Mouse (Mus musculus) lung, postnatal 0 days (tissue): ENCODE data around the gene Zdhhc6. TPM values are rescaled to one million over a fixed set of nuclear protein-coding genes. Genes with fewer than 3 reads are reported as not detected.

Experiments
- ATAC-seq: fragments of 200-750 bp; cut with Nextera tagmentation; 2 replicates; pipeline ENCODE4 v1.8.0; 2017; ENCODE audit warnings: moderate library complexity
- DNase-seq: peaks from one replicate; pipeline ENCODE4 v3.0.0-alpha.2; 2016; ENCODE audit warnings: low spot score
- H3K27ac ChIP-seq: fragments of 300-500 bp; sonication (generic); 2 replicates; pipeline ENCODE4 v1.5.1; 2014; ENCODE audit warnings: antibody characterized with exemption, mild to moderate bottlenecking, low read length, mixed read lengths
- H3K27me3 ChIP-seq: fragments of 300-500 bp; sonication (generic); replicated peaks from 2 replicates; pipeline ENCODE4 v1.6.1; 2014; ENCODE audit warnings: low read length, mixed read lengths; ENCODE audit not compliant: insufficient read depth
- H3K36me3 ChIP-seq: fragments of 300-500 bp; sonication (generic); 2 replicates; pipeline ENCODE4 v1.6.1; 2014; ENCODE audit warnings: low read length, mixed read lengths; ENCODE audit not compliant: insufficient read depth
- H3K4me1 ChIP-seq: fragments of 300-500 bp; sonication (generic); 2 replicates; pipeline ENCODE4 v1.6.1; 2014; ENCODE audit warnings: antibody characterized with exemption, low read depth, low read length, mixed read lengths; ENCODE audit not compliant: insufficient read depth
- H3K4me2 ChIP-seq: fragments of 300-500 bp; sonication (generic); replicated peaks from 2 replicates; pipeline ENCODE4 v1.6.1; 2014; ENCODE audit warnings: low read depth, mild to moderate bottlenecking, low read length, moderate library complexity, mixed read lengths
- H3K4me3 ChIP-seq: fragments of 300-500 bp; sonication (generic); 2 replicates; pipeline ENCODE4 v1.5.1; 2014; ENCODE audit warnings: low read depth, low read length
- H3K9ac ChIP-seq: fragments of 300-500 bp; sonication (generic); replicated peaks from 2 replicates; pipeline ENCODE4 v1.6.1; 2014; ENCODE audit warnings: low read depth, mild to moderate bottlenecking
- H3K9me3 ChIP-seq: fragments of 300-500 bp; sonication (generic); 2 replicates; pipeline ENCODE4 v1.6.1; 2016; ENCODE audit warnings: low read length, mixed read lengths
- CTCF ChIP-seq: IDR thresholded peaks from 2 replicates; pipeline ENCODE4 v1.5.1; 2016; ENCODE audit warnings: antibody characterized with exemption, mild to moderate bottlenecking
- EP300 ChIP-seq: IDR thresholded peaks from 2 replicates; pipeline ENCODE4 v1.6.1; 2016; ENCODE audit warnings: antibody characterized with exemption, mild to moderate bottlenecking, control low read depth
- WGBS: fragments of 180-500 bp; shearing (Covaris S2); extraction: QIAGEN DNeasy Blood & Tissue Kit; methylation state at CpG from one replicate; pipeline ENCODE4 v1.1.7; 2014; 5-methylcytosine and 5-hydroxymethylcytosine counted together
- polyA plus RNA-seq: library from polyadenylated mRNA; unstranded; fragments of >200 nt; fragmentation: Nextera tagmentation; extraction: Ambion mirVana; gene quantifications from 2 replicates; pipeline ENCODE4 v1.2.1, GENCODE M21; 2015

Zdhhc6 gene
- polyA plus RNA-seq, 1 experiment from 2014 or later, result 69.3 TPM

DNA sequence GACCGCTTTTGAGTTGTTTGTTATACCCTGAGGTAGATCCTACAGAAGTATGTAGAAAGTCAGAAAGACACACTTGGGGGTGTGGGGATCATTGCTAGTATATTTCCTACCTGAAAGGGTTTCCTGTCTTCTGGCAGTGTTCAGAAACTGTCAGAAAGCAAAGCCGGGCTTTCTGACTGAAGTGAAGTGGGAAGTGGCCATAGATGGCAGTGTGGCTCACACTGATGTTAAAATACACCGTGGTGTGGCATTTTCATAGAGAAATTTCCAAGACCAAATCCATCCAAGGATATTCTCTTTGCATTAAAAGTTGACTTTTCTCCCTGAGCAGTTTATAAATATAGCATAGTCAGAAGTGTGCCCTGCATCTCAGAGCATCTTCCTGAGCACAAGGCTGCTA lies 25.5 kb upstream of the Zdhhc6 start:
- Histone ChIP-seq H3K4me3 (no peak overlapping the region), H3K9me3 (no peaks in the 10 kb centered on the region), H3K27me3 (no peaks in the 10 kb centered on the region), H3K27ac (no peak overlapping the region), H3K4me2 (no peak overlapping the region), H3K36me3 (0 out of 2 replicates have a peak, but pooled peaks cover 5% of the 10 kb centered on the region), H3K9ac (no peak overlapping the region), H3K4me1 (no peaks in the 10 kb centered on the region)
- DNase-seq, result no peak
- no peak for ATAC-seq
- TF ChIP-seq CTCF (peak; percentile 18; the same call in 1 of the 2 replicates), EP300 (no peak)
- WGBS, result 60% methylated on average over 3 of the region's 3 CpGs

DNA sequence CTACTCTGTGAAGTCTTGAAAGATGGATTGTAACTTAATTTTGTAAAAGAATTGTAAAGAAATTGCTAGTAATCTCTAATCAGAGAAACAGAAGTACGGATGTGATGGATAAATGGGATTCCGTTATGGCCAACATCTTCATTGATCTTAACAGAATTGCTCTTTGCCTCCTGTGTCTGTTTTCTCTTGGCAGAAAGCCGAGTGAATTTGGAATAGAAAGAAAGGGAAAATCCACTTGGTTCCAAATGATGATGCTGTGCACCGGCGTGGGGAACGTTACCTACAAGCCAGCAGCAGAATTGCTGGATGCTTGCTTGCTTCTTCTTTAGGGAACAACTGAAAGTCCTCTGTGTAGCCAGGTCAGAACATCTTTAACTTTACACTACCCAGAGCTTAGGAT lies 24.7 kb upstream of the Zdhhc6 start:
- Histone ChIP-seq H3K36me3 (0 out of 2 replicates have a peak, but pooled peaks cover 5% of the 10 kb centered on the region), H3K4me2 (no peak overlapping the region), H3K9ac (no peak overlapping the region), H3K27ac (no peak overlapping the region), H3K4me1 (no peaks in the 10 kb centered on the region), H3K27me3 (no peaks in the 10 kb centered on the region), H3K4me3 (no peak overlapping the region), H3K9me3 (no peaks in the 10 kb centered on the region)
- no peak for TF ChIP-seq EP300
- no peak for TF ChIP-seq CTCF
- WGBS, result 89% methylated on average over 6 of the region's 6 CpGs
- DNase-seq (no peak), ATAC-seq (no peak)

DNA sequence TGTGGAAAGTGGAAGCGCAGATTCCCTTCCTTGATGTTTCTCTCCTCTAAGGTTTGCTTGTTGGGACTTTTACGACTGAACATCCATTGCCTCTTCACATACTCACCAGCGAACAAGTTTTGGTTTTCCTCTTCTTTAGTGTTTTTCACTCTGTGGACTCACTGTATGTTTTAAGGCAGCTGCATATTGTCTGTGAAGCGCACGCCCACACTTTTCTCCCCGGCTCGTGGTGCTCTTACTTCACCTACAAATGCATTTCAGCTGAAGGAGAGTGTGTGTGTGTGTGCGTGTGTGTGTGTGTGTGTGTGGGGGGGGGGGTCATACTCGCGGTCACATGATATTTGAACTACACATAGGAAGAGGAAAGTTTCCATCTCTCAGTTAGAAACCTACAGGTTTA lies 21.8 kb upstream of the Zdhhc6 start:
- ATAC-seq (no peak), DNase-seq (no peak)
- WGBS, result 88% methylated on average over 10 of the region's 10 CpGs

DNA sequence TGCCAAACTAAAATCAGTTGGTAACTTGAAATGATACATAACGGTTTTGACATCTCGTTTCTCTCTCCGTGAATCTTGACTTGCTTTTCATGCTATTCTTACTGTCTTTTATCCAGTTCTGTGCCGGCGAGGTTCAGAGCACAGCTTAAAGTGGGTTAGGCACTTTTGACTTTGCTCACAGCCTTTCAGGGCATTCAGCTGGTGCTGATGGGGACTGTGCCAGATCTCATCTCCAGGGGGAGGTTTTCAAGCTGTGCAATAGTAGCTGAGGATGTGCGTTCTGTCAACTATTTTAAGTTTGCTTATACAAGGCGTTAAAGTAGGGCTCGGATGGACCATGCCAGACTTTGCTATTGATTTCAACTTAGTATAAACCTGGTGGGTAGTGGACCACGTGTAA lies 21.2 kb upstream of the Zdhhc6 start:
- 74% methylated on average over 9 of the region's 9 CpGs for WGBS
- ATAC-seq (no peak), DNase-seq (no peak)
- H3K4me3 ChIP-seq, result no peak overlapping the region
- no peaks in the 10 kb centered on the region for H3K27me3 ChIP-seq
- H3K9me3 ChIP-seq, result no peaks in the 10 kb centered on the region
- H3K9ac ChIP-seq, result no peak overlapping the region
- H3K27ac ChIP-seq, result no peak overlapping the region
- H3K36me3 ChIP-seq, result peaks cover 5% of the 10 kb centered on the region; the same call in 1 of the 2 replicates
- H3K4me1 ChIP-seq, result no peaks in the 10 kb centered on the region
- TF ChIP-seq CTCF (no peak), EP300 (no peak)
- H3K4me2 ChIP-seq, result no peak overlapping the region

More for the DNA sequence above, 21.8 kb upstream of the Zdhhc6 start:
- TF ChIP-seq CTCF, result no peak
- TF ChIP-seq EP300, result no peak
- H3K27me3 ChIP-seq, result no peaks in the 10 kb centered on the region
- no peaks in the 10 kb centered on the region for H3K4me1 ChIP-seq
- H3K4me3 ChIP-seq, result no peak overlapping the region
- H3K4me2 ChIP-seq, result no peak overlapping the region
- H3K27ac ChIP-seq, result no peak overlapping the region
- no peak overlapping the region for H3K9ac ChIP-seq
- no peaks in the 10 kb centered on the region for H3K9me3 ChIP-seq
- H3K36me3 ChIP-seq, result 0 out of 2 replicates have a peak, but pooled peaks cover 5% of the 10 kb centered on the region

DNA sequence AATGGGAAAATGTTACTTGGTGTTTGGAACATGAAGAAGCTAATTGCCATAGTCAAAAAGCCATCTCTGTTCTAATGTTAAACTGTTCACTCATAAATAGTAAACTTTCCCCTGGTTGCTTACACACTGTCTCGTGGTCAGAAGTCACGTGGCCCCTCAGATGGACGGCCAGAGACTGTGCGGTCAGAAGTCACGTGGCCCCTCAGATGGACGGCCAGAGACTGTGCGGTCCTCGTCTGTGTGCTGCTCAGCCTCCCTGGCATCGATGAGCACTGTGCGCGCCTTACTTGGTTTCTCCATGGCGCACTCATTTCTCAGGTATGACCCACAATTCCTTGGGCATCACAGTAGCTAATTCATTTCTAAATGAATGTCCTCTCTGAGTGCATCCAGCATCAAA lies 20.6 kb upstream of the Zdhhc6 start:
- 72% methylated on average over 12 of the region's 12 CpGs for WGBS
- peak; percentile 60 for ATAC-seq
- TF ChIP-seq EP300 (no peak), CTCF (no peak)

DNA sequence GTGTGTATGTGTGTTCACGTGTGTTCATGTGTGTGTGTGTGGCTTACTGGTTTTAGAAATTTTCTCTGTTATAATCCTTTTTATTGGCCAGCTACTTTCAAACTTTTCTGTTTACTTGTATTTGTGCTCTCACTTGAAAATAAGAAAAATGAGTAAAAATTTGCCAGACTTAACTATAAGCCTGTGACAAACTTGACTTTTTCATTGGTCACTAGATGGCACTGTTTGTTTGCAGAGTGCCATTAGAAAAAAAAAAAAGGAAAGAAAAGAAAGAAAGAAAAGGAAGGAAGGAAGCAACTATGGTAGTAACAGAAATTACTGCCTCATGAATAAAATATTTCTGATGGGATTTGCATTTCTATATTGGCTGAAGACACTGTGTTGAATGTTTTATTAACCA lies 20.0 kb upstream of the Zdhhc6 start:
- H3K36me3 ChIP-seq, result peaks cover 5% of the 10 kb centered on the region; the same call in 1 of the 2 replicates
- no peak overlapping the region for H3K27ac ChIP-seq
- peak; percentile 63 for DNase-seq
- 94% methylated on average over 1 of the region's 1 CpGs for WGBS
- no peak overlapping the region for H3K4me2 ChIP-seq
- no peak for ATAC-seq
- no peaks in the 10 kb centered on the region for H3K4me1 ChIP-seq
- no peak overlapping the region for H3K4me3 ChIP-seq
- no peak for TF ChIP-seq EP300
- peak; percentile 63 for TF ChIP-seq CTCF
- no peaks in the 10 kb centered on the region for H3K9me3 ChIP-seq
- H3K27me3 ChIP-seq, result no peaks in the 10 kb centered on the region
- H3K9ac ChIP-seq, result no peak overlapping the region

More for the DNA sequence above, 20.6 kb upstream of the Zdhhc6 start:
- no peak overlapping the region for H3K4me2 ChIP-seq
- H3K9ac ChIP-seq, result no peak overlapping the region
- no peak overlapping the region for H3K4me3 ChIP-seq
- no peaks in the 10 kb centered on the region for H3K4me1 ChIP-seq
- no peak for DNase-seq
- H3K9me3 ChIP-seq, result no peaks in the 10 kb centered on the region
- H3K27ac ChIP-seq, result no peak overlapping the region
- H3K36me3 ChIP-seq, result peaks cover 5% of the 10 kb centered on the region; the same call in 1 of the 2 replicates
- no peaks in the 10 kb centered on the region for H3K27me3 ChIP-seq
